Mouse (Mus musculus) bone marrow, adult 2 months (tissue): ENCODE measurements at regions not wholly inside any gene's neighbourhood (a gene's known extent, or its start where the extent isn't known, plus 50 kb on each side); places are given as distances from the start of the nearest gene placed in this dataset.

Experiments used
- CTCF ChIP-seq: fragments of 200-500 bp; IDR thresholded peaks from 2 replicates; pipeline ENCODE4 v1.5.1; 2011; ENCODE audit warnings: low read length, control low read depth; ENCODE audit not compliant: control insufficient read depth, insufficient read depth
- POLR2A ChIP-seq: fragments of 200-500 bp; IDR thresholded peaks from 2 replicates; pipeline ENCODE4 v1.6.1; 2011; ENCODE audit warnings: low read depth, mild to moderate bottlenecking, control low read depth, low read length, borderline replicate concordance; ENCODE audit not compliant: control insufficient read depth

DNA sequence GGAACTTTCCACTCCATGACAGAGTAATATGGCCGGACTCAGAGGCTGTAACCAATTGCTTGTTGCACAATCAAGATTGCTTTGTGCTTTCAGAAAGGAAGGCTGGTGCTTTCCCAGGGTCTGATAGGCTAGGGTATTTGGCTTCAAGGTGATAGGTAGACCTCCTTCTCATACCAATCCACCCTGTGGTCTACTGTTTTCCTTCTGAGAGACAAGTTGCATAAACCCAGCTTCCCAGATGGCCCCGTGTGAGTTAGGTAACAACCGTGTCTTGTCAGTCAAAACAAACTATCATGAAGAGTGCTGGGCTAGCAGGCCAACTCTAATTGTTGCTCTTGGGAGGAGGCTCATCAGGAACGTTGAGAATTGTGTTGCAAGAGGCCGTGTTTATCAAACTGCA lies 337.2 kb downstream of the Gadd45g start:
- TF ChIP-seq CTCF, result no peak
- no peak for TF ChIP-seq POLR2A
